Mouse (Mus musculus) heart, adult 18-20 months (tissue): ENCODE measurements around the gene Diras2. TPM values are rescaled to one million over a fixed set of nuclear protein-coding genes. Genes with fewer than 3 reads are reported as not detected.

ENCODE experiments used
- DNase-seq, 2 experiments: peaks; one replicate each; pipeline ENCODE4 v3.0.0; 2021 to 2022; ENCODE audit warnings: mixed read lengths in 1 of 2
- long read RNA-seq, 2 experiments: library from polyadenylated mRNA; stranded (forward); transcript quantifications; one replicate each; pipeline ENCODE4 v2.0.0; 2021
- total RNA-seq, 2 experiments: library from RNA; stranded (reverse); gene quantifications; 2 replicates each; pipeline ENCODE4 v1.2.3; 2021

The Diras2 gene
- total RNA-seq, result under 1 TPM; 0.25 to 0.39 TPM
- long read RNA-seq, experiment 1, result 0 reads
- long read RNA-seq, experiment 2, partial matches to known transcripts, result 0 of 1 reads
- long read RNA-seq, experiment 2, other reads (novel, unspliced or antisense), result 1 of 1 reads

DNA sequence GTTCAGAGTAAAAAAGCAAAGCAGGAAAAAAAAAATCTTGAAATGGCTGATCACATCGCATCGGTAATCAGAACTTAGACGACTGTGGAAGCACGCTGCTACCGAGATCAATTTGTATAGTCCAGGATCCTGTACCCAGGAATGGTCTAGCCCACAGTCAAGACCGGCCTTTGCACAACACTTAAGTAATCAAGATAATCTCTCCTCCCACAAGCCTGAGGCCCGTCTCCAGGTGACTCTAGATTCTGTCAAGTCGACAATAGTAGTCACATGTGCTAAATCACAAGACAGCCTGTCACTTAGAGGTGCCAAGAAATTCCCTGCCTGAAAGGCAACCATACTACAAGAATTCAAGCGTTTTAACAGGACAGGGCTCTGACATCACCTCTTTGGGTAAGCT, at the start of gene Diras2:
Diras2 (minus strand) TSS at position 159 of the 400 bp plus-strand sequence.
- DNase-seq, result no peak

DNA sequence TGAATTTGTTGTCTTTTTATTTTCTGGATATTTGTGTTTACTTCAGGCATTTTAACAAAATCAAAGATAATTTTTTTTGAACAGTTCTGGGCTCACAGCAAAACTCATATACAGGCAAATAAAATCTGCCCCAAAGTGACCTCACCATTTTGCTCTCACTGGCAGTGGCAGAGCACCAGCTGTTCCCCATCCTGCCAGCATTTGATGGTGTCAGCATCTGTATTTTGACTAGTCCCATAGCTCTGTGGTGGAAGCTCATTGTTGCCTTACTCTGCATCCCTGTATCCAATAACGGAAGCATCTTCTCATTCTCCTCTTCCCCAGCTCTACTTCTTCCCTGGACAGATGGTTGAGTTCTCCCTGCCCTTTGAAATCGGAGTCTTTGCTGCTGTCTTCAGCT, 47.7 kb upstream of the Diras2 start:
- DNase-seq, result no peak

DNA sequence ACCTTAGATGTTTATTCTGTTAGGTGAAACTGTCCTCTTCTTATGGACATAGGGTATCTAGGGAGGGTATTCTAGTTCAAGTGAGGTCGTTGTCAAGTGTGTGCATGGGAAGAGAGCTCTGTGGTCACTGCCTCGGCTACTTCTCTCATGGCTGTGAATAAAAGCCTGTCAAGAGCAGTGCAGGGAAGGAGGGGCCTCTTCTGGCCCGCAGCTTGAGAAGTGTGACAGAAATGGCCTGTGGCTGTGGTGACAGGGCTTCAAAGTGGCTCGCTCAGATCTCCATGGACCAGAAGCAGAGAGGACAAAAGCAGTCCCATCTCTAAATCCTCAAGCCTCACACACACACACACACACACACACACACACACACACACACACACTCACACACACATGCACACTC, 46.9 kb upstream of the Diras2 start:
- no peak for DNase-seq

DNA sequence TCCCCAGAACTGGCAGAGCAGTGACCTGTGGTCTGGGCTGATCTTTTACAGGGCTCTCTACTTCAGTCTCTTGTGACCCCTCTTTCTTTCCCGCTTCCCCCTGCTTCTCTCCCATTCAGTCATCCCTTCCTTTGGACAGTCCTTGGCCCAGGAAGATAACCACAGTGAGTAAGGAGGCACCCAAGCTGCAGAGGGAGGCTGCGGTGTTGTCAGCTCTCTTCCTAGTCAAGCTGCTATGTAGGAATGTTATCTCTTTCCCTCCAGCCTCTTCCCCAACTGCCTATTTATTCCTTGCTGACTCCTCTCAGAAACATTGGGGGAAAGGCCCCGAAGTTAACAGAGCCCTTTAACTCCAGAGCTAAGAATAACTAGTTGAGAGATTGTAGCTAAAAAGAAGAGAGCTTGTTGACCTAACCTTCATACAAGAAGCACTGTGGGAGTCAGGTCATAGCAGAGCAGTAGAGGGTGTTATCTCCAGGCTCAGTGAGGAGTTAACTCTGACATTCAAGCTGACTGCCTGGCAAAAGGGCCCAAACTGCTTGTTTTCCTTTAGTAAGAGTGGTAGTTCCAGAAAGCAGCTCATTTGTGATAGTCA, 46.3 kb upstream of the Diras2 start:
- DNase-seq, result no peak

DNA sequence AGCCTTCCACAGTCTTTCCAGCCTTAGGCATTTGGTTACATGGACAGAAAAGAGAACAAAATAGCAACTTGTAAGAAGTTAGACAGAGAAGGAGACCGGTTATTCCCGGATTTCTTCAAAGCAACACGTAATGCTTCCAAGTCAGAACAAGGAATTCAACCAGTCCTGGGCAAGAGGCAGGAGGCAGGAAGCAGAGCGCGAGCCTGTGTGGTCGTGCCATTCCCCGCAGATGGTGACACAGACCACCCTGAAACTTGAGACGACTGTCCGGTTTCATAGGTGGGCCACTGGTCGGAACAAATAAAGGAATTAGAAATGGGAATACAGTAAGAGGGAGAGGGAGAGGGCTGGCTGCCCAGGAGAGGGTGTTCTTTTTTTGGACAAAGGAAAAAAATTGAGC, 45.8 kb upstream of the Diras2 start:
- DNase-seq, result no peak

DNA sequence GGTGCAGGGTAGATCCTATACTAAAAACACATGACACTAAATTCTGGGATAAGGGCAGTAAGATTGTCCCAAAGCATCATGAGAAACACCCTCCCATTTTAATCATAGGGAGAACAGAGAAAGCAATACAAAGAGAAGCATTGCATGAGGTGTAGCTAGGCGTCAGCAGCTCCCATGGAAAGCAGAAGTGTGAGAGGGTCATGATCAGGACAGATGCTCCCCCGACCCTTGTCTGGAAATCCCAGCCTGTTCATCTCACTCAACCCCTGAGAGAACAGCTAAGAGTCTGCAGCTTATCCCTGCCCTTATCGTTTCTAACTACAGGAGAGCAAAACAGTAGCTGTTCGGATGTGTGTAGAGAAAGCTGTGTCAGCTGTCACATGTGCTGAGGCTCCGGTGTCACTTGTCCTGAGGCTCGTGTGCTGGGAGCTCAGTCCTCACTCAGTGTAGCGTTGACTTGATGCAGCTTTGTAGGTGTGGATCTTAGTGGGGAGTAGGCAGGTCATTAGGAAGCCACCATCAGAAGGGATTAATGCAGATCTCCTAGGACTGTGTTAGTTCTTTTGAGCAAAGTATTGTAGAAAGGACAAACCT, 45.0 kb upstream of the Diras2 start:
- no peak for DNase-seq

DNA sequence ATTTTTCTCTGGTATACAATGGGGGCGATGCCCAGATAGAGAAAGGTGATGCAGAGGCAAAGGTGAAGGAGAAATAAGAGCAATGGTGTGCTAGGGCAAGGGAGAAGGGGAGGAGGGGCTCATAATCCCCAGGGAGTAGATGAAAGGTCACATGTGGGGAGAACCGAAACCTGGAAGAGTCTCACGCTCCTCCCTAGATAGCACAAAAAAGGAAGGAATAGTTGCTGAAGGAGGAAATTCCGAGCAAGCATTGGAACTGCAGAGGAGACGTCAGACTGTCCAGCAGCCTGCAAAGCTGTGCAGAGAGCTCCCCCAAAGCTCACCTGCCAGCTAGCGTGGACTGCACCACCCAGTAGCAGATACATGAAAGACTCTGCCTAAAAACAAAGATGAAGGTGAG, 44.4 kb upstream of the Diras2 start:
- DNase-seq, result peak in 1 of 2 experiments; percentile 57

DNA sequence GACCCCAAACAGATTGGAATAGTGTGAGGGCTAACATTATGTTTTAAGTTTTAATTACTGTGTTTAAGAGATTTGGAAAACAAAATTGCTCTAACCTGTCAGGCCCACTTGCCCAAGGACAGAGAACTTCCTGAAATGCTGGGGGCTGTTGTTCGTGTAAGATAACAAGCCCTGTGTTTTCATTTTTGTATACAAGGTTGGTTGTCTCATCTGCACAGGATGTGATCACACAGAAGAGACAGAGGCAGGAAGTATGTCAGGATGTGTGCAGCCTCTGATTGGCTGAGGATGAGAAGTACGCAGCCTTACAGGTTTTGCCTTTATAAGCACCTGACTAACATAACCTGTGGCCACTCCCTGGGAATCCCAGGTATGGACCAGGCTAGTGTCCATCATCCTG, 43.2 kb upstream of the Diras2 start:
- DNase-seq, result no peak

DNA sequence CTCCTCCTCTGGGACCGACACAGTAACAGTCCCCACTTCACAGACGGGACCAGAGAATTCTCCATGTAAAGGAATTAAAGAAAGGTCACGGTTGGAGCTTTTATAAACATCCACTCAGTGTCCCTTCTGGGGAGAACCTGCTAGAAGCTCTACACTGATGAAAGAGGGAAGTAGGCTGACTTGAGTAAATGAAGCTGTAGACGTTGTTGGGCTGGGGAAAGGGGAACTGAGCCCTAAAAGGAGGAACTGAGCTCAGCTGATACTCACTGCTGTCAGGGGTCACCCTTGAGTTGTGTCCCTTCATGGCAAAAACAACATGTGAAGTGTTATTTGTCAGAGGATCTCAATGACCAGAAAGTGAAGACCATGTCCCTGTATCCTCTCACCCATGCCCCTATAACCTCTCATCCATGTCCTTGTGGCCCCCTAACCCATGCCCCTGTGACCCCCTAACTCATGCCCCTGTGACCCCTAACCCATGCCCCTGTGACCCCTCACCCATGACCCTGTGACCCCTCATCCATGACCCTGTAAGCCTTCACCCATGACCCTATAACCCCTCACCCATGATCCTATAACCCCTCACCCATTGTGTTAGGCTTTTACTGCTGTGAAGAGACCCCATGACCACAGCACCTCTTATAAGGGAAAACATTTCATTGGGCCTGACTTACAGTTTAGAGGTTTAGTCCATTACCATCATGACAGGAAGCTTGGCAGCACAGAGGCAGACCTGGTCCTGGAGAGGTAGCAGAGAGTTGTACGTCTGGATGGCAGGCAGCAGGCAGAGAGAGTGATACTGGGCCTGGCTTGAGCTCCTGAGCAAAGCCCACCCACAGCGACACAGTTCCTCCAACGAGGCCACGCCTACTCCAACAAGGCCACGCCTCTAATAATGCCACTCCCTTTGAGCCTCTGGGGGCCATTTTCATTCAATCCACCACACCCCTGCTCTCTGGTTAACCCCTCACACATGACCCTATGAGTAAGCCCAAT, 41.7 kb upstream of the Diras2 start:
- peak; percentile 23 to 69 for DNase-seq

DNA sequence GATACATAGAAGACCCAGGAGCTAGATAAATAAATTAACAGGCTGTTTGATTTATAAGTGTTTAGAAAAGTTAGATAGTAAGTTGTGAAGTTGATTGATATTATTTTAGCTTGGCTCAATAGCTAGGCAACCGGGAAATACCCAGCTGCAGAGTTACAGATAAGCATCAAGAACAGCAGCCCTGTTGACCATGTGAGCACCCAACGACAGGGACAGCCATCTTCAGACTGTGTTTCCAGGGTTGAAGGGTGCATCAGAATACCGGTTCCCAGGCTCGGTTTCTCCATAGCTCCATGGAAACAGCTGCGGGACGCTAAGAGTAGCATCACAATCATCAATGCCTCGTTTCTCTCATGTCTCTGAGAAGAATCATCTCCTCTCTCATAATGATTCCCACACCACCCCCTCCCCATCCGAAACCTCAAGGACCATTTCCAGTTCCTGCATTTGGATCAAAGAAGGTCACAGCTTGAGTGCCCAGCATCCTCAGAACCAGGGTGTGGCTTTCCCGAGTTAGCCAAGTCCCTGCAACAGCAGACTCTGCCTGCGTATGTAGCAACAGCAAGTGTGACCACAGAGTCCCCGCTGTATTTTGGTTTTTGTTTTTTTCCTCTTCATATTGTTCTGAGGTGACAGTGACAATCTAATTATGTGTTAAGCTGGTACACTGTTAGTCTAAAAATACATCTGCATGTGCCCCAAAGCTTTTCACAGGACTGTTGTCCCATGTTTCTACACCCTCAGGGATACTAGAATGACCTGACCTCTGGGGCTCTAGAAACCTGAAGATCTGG, 40.7 kb upstream of the Diras2 start:
- peak in 1 of 2 experiments; percentile 48 for DNase-seq

DNA sequence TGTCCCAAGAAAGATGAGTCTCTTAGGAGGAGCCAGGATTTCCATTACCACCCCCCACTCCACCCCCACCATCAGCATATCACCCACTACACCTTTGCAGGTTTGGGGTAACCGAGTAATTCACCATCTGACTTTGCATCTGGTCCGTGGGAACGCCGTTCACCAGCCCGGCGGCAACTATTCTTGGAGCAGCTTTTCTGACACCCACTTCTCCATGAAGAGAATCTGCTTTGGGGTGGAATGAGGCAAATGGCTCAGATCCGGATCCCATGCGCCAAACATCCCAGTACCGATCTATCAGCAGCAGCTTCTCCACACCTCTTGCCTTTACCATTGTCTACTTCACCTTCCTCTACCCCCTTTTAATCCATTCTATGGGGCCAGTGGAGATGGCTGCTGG, 39.2 kb upstream of the Diras2 start:
- DNase-seq, result no peak

DNA sequence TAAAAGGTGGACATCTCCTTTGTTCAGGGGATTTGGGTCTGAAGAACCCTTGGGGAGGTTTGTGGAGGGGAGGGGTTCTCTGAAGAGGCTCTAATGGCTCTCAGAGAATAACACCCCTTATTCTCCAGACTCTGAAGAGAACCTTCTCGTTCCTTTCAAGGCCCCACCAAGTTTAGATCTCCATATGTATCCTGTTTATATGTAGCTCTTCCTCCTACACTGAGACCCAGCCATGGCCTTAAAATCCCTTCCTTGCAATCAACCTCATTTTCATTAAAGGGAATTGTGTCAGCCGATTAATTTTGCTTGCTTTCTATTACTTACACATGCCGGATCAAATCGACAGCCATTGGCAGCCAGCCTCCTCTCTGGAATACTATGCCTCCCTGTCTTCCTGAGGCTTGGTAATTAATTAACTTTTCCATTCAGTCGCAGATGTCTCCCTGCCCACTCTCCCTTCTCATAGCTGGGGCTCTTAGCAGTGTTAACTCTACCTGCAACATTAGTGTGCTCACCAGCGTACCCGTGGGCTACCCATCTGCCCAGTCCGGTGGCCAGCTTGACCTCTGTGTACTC, 38.2 kb upstream of the Diras2 start:
- DNase-seq, result no peak

DNA sequence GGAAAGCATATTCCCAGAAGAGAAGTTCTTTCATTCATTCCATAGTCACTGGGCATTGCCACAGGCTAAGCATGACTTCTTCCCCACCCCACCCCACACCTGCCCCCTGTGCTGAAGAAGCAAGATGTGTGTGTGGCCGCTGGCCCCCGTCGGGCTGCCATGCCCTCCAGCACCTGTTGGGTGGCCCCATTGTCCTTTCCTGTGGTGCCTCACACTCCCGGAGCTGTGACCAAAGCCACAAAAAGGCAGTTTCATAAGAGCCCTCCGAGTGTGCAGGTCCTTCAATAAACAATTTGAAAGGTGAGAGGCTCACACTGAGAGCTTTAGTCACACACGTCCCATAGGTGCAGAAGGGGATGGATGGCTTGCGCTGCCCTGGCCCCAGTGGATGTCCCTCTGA, 35.7 kb upstream of the Diras2 start:
- no peak for DNase-seq

DNA sequence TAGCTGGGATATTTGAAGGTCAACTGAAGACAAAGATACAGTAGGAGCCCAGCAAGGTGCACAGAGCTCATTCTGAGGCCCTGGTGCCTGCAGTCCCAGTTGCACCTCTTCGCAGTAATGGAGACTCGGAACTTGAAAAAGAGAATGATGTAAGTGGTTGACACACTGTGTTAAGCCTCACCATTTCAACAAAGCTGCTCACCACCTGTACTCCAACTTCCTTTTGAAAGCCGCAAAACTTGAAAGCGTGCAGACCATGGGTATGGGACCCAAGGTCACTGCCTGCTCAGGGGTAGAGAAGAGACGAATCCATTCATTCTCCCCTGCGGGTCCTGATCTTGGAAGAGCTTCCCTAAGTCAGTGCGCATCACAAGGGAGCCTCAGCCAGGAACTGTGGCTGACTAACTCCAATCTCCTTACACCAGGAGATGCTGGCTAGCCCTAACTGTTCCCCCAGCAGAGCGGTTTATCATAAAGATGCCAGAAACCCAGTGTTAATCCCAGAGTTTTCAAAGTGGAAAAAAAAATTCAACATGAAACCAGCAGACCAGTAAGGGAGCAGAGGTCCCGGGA, 35.2 kb upstream of the Diras2 start:
- DNase-seq, result no peak

DNA sequence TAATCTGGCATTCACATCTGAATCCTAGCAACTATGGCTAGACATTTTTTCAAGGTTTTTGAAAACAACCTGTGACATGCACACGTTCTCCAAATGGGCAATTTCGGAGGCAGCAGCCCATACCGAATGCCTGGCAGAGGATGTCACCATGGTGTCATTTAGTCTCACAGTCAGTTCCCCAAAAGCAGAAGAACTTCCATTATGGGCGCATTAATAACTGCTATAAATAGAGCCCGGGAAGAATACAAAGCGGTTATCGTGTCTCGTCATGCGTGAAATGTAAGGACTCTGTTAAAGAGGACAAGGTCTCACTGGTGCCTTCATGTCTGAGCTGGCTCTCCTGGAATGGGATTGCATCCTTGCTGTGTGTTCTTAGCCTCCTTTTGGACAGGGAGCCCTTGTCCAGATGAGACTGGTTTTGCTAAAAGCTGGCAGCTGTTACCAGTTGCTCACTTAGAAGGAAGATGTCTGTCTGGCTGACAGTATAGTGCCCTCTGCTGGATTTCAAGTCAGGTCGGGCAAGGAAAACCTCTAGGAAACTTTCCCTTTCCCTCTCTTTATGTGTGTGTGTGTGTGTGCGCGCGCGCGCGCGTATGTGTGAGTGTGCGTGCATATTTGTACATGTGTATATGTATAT, 34.1 kb upstream of the Diras2 start:
- peak in 1 of 2 experiments; percentile 32 for DNase-seq

DNA sequence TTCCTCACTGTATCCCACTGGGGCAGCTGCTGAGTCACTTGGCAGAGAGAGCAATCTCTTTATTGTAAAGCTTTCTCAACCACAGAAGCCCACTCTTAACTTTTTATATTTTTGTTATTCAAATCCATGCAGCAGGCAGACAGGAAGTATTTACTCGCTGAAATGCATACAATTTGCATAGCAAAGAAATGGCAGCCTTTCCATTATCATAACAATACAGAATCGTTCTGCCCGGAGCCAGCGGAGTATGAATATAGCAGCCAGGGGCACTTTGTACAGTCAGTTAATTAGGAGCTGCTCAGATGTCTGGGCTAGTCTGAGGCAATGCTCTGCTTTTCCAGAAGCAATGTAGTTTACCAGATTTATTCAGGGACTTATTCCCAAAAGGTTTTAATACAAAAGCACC, 31.1 kb upstream of the Diras2 start:
- no peak for DNase-seq

DNA sequence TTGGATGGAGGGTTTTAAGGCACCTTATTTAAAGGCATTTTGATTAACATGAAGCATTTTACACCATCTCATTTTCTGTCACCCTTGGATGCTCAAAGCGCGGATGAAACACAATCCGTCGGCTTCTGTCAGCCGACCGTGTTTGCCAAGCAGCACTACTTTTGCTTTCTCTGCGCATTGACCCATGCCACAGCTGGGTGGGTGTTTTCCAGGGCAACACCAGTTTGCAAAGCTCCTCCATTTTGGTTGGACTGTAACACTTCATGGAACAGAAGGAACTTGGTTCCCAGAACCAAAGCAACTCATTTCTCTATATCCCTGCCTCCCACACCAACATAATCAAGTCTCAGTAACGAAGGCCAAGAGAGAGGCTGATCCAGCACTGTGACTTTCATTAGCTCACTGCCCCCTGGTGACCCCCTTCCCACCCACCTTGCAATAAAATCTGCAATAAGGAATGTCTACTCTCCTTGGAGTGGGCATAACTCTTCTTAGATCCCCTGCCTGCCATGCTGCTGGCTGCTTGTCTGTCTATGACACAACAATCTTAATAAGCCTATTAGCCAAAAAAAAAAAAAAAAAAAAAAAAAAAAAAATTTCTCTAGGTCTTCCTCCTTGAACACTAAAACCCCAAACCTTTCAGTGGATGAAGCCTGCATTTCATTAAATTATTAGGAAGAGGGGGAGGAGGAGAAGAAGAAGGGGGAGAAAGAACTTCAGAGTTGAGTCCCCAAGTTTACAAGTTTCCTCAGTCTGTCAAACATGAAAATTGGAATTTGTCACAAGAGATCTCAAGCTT, 30.5 kb upstream of the Diras2 start:
- DNase-seq, result no peak

DNA sequence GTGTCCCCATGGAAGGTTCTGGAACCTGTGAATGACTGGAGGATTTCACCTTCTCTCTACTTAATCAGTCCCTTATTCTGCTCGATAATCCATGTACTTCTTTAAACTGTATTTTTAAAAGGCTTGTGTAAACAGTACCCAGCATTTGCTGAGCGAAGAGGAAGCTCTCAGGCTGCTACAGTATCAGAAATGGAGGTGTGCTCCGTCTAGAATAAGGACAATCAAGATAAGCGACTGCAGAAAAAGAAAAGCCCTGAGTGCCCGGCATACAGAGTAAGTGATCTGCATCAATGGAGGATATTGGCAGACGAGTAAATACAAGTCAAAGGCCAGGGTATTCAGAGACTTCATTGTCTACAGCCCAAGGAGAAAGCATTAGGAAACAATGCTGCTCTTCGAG, 26.3 kb upstream of the Diras2 start:
- no peak for DNase-seq

DNA sequence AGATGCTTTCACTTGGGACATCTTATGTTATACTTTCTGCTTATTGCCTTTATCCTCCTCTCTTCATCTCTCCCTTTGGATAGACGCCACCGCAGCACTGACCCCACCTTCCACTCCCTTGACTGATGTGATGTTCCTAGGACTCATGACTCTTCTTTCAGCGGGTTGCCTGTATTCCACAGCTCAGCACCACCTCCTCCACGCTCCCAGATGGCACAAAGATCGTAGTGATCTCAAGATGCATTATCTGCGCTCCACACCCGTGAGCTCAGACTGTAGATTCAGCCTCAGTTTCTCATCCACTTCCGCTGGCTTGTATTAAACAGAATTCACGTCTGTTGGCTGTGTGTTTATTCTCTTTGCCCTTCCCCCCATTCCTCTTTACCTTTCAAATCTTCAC, 23.6 kb upstream of the Diras2 start:
- DNase-seq, result no peak
